Mouse (Mus musculus) liver, postnatal 0 days (tissue): ENCODE measurements around the gene Nat8f5.

Source experiments
- CTCF ChIP-seq: sonication (generic); IDR thresholded peaks from 2 replicates; pipeline ENCODE4 v1.5.1; 2016; ENCODE audit warnings: antibody characterized with exemption, low read depth
- EP300 ChIP-seq: IDR thresholded peaks from 2 replicates; pipeline ENCODE4 v1.6.1; 2016; ENCODE audit warnings: antibody characterized with exemption, low read depth, mild to moderate bottlenecking

DNA sequence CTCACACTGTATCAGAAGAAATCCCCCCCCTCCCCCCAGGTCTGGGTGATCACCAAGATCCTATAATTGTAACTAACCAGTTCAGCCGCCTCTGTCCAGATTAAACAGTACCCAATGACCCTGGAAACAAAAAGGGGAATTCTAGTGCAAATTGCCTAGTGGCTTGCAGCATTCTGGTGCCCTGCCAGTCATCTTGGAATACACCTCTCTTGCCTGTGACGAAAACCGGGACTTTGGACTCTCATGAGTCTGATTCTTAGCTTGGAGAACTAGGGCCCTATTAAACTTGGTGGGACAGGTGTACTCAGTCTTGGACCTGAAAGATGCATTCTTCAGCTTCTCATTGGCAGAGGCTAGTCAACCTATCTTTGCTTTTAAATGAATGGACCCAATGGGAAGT, 32.7 kb upstream of the Nat8f5 start:
- TF ChIP-seq CTCF (no peak), EP300 (0 out of 2 replicates have a peak, but pooled peaks have one; percentile 13)
